Mouse (Mus musculus): Measurements from ENCODE around the gene Nrxn1. TPM values are rescaled to one million over a fixed set of nuclear protein-coding genes. Genes with fewer than 3 reads are reported as not detected.

Nrxn1 gene
- polyA plus RNA-seq, 1 experiment from 2014 or later = 4.2 TPM

GRCm38 (mm10) chr17:90787121-90787788 is 305.6 kb downstream of the Nrxn1 start:
- H3K9me3 ChIP-seq (ENCODE audit: control insufficient read depth, low read length) = no peaks in the 10 kb centered on the region
- no peak overlapping the region for H3K9ac ChIP-seq (ENCODE audit: low read length)
- no peaks in the 10 kb centered on the region for H3K36me3 ChIP-seq (ENCODE audit: control insufficient read depth, insufficient read depth, low read length)
- no peak overlapping the region for H3K4me3 ChIP-seq (ENCODE audit: low read depth, low read length)
- WGBS = 78% methylated on average over 5 of the region's 5 CpGs
- H3K4me1 ChIP-seq (replicated peaks; ENCODE audit: control insufficient read depth, insufficient read depth, low read length) = no peaks in the 10 kb centered on the region
- no peak overlapping the region for H3K4me2 ChIP-seq (ENCODE audit: low read length)
- DNase-seq (ENCODE audit: low spot score) (no peak), ATAC-seq (replicated peaks; ENCODE audit: low FRiP score, low TSS enrichment, low read depth) (no peak)
- no peaks in the 10 kb centered on the region for H3K27me3 ChIP-seq (replicated peaks; ENCODE audit: control insufficient read depth, insufficient read depth, low read length)
- H3K27ac ChIP-seq (ENCODE audit: low read depth) = no peak overlapping the region

GRCm38 (mm10) chr17:90780481-90780880 is 312.4 kb downstream of the Nrxn1 start:
- H3K9me3 ChIP-seq (ENCODE audit: control insufficient read depth, low read length) = no peaks in the 10 kb centered on the region
- H3K27me3 ChIP-seq (replicated peaks; ENCODE audit: control insufficient read depth, insufficient read depth, low read length) = no peaks in the 10 kb centered on the region
- H3K4me1 ChIP-seq (replicated peaks; ENCODE audit: control insufficient read depth, insufficient read depth, low read length) = no peaks in the 10 kb centered on the region
- no peak overlapping the region for H3K4me3 ChIP-seq (ENCODE audit: low read depth, low read length)
- no peak overlapping the region for H3K27ac ChIP-seq (ENCODE audit: low read depth)
- H3K36me3 ChIP-seq (ENCODE audit: control insufficient read depth, insufficient read depth, low read length) = no peaks in the 10 kb centered on the region
- H3K4me2 ChIP-seq (ENCODE audit: low read length) = no peak overlapping the region
- no peak for ATAC-seq (replicated peaks; ENCODE audit: low FRiP score, low TSS enrichment, low read depth)
- 68% methylated on average over 1 of the region's 1 CpGs for WGBS
- no peak overlapping the region for H3K9ac ChIP-seq (ENCODE audit: low read length)
- no peak for DNase-seq (ENCODE audit: low spot score)

- 76% methylated on average over 3 of the region's 3 CpGs for WGBS
Observed at GRCm38 (mm10) chr17:90775397-90775796, 317.5 kb downstream of the Nrxn1 start.

GRCm38 (mm10) chr17:90773233-90773632 is 319.6 kb downstream of the Nrxn1 start:
- Histone ChIP-seq H3K4me2 (ENCODE audit: low read length) (no peak overlapping the region), H3K4me3 (ENCODE audit: low read depth, low read length) (no peak overlapping the region), H3K27ac (ENCODE audit: low read depth) (no peak overlapping the region), H3K4me1 (replicated peaks; ENCODE audit: control insufficient read depth, insufficient read depth, low read length) (no peaks in the 10 kb centered on the region), H3K27me3 (replicated peaks; ENCODE audit: control insufficient read depth, insufficient read depth, low read length) (no peaks in the 10 kb centered on the region), H3K9ac (ENCODE audit: low read length) (no peak overlapping the region), H3K36me3 (ENCODE audit: control insufficient read depth, insufficient read depth, low read length) (no peaks in the 10 kb centered on the region), H3K9me3 (ENCODE audit: control insufficient read depth, low read length) (no peaks in the 10 kb centered on the region)
- 78% methylated on average over 3 of the region's 3 CpGs for WGBS
- DNase-seq (ENCODE audit: low spot score) (no peak), ATAC-seq (replicated peaks; ENCODE audit: low FRiP score, low TSS enrichment, low read depth) (no peak)

More at GRCm38 (mm10) chr17:90775397-90775796, 317.5 kb downstream of the Nrxn1 start:
- no peak overlapping the region for H3K27ac ChIP-seq (ENCODE audit: low read depth)
- no peak overlapping the region for H3K9ac ChIP-seq (ENCODE audit: low read length)
- H3K4me2 ChIP-seq (ENCODE audit: low read length) = no peak overlapping the region
- no peaks in the 10 kb centered on the region for H3K9me3 ChIP-seq (ENCODE audit: control insufficient read depth, low read length)
- H3K27me3 ChIP-seq (replicated peaks; ENCODE audit: control insufficient read depth, insufficient read depth, low read length) = no peaks in the 10 kb centered on the region
- H3K36me3 ChIP-seq (ENCODE audit: control insufficient read depth, insufficient read depth, low read length) = no peaks in the 10 kb centered on the region
- no peak overlapping the region for H3K4me3 ChIP-seq (ENCODE audit: low read depth, low read length)
- DNase-seq (ENCODE audit: low spot score) (no peak), ATAC-seq (replicated peaks; ENCODE audit: low FRiP score, low TSS enrichment, low read depth) (no peak)
- H3K4me1 ChIP-seq (replicated peaks; ENCODE audit: control insufficient read depth, insufficient read depth, low read length) = no peaks in the 10 kb centered on the region

- WGBS = 4% methylated on average over 1 of the region's 1 CpGs
- ATAC-seq (replicated peaks; ENCODE audit: low FRiP score, low TSS enrichment, low read depth) (no peak), DNase-seq (ENCODE audit: low spot score) (no peak)
- H3K27ac ChIP-seq (ENCODE audit: low read depth) = no peak overlapping the region
- no peaks in the 10 kb centered on the region for H3K36me3 ChIP-seq (ENCODE audit: control insufficient read depth, insufficient read depth, low read length)
- no peaks in the 10 kb centered on the region for H3K4me1 ChIP-seq (replicated peaks; ENCODE audit: control insufficient read depth, insufficient read depth, low read length)
- H3K27me3 ChIP-seq (replicated peaks; ENCODE audit: control insufficient read depth, insufficient read depth, low read length) = no peaks in the 10 kb centered on the region
- no peak overlapping the region for H3K4me3 ChIP-seq (ENCODE audit: low read depth, low read length)
- no peak overlapping the region for H3K4me2 ChIP-seq (ENCODE audit: low read length)
- H3K9ac ChIP-seq (ENCODE audit: low read length) = no peak overlapping the region
- H3K9me3 ChIP-seq (ENCODE audit: control insufficient read depth, low read length) = no peaks in the 10 kb centered on the region
Observed at GRCm38 (mm10) chr17:90768216-90768615, 324.7 kb downstream of the Nrxn1 start.

- no peaks in the 10 kb centered on the region for H3K9me3 ChIP-seq (ENCODE audit: control insufficient read depth, low read length)
- H3K9ac ChIP-seq (ENCODE audit: low read length) = no peak overlapping the region
- 57% methylated on average over 3 of the region's 3 CpGs for WGBS
- H3K27me3 ChIP-seq (replicated peaks; ENCODE audit: control insufficient read depth, insufficient read depth, low read length) = no peaks in the 10 kb centered on the region
- H3K4me2 ChIP-seq (ENCODE audit: low read length) = no peak overlapping the region
- DNase-seq (ENCODE audit: low spot score) = no peak
- H3K36me3 ChIP-seq (ENCODE audit: control insufficient read depth, insufficient read depth, low read length) = no peaks in the 10 kb centered on the region
- no peak overlapping the region for H3K4me3 ChIP-seq (ENCODE audit: low read depth, low read length)
- no peak for ATAC-seq (replicated peaks; ENCODE audit: low FRiP score, low TSS enrichment, low read depth)
- H3K27ac ChIP-seq (ENCODE audit: low read depth) = no peak overlapping the region
- no peaks in the 10 kb centered on the region for H3K4me1 ChIP-seq (replicated peaks; ENCODE audit: control insufficient read depth, insufficient read depth, low read length)
Observed at GRCm38 (mm10) chr17:90727124-90727523, 365.7 kb downstream of the Nrxn1 start.

GRCm38 (mm10) chr17:90704773-90705172 is 388.1 kb downstream of the Nrxn1 start:
- WGBS = 79% methylated on average over 4 of the region's 4 CpGs
- no peak for ATAC-seq (replicated peaks; ENCODE audit: low FRiP score, low TSS enrichment, low read depth)
- Histone ChIP-seq H3K27me3 (replicated peaks; ENCODE audit: control insufficient read depth, insufficient read depth, low read length) (no peaks in the 10 kb centered on the region), H3K9me3 (ENCODE audit: control insufficient read depth, low read length) (no peaks in the 10 kb centered on the region), H3K4me3 (ENCODE audit: low read depth, low read length) (no peak overlapping the region), H3K36me3 (ENCODE audit: control insufficient read depth, insufficient read depth, low read length) (no peaks in the 10 kb centered on the region), H3K27ac (ENCODE audit: low read depth) (no peak overlapping the region), H3K4me1 (replicated peaks; ENCODE audit: control insufficient read depth, insufficient read depth, low read length) (no peaks in the 10 kb centered on the region), H3K4me2 (ENCODE audit: low read length) (no peak overlapping the region), H3K9ac (ENCODE audit: low read length) (no peak overlapping the region)
- no peak for DNase-seq (ENCODE audit: low spot score)

GRCm38 (mm10) chr17:90702626-90703025 is 390.2 kb downstream of the Nrxn1 start:
- no peak overlapping the region for H3K27ac ChIP-seq (ENCODE audit: low read depth)
- DNase-seq (ENCODE audit: low spot score) (no peak), ATAC-seq (replicated peaks; ENCODE audit: low FRiP score, low TSS enrichment, low read depth) (no peak)
- no peaks in the 10 kb centered on the region for H3K4me1 ChIP-seq (replicated peaks; ENCODE audit: control insufficient read depth, insufficient read depth, low read length)
- no peak overlapping the region for H3K4me2 ChIP-seq (ENCODE audit: low read length)
- 76% methylated on average over 1 of the region's 1 CpGs for WGBS
- H3K36me3 ChIP-seq (ENCODE audit: control insufficient read depth, insufficient read depth, low read length) = no peaks in the 10 kb centered on the region
- H3K27me3 ChIP-seq (replicated peaks; ENCODE audit: control insufficient read depth, insufficient read depth, low read length) = no peaks in the 10 kb centered on the region
- H3K9me3 ChIP-seq (ENCODE audit: control insufficient read depth, low read length) = no peaks in the 10 kb centered on the region
- no peak overlapping the region for H3K9ac ChIP-seq (ENCODE audit: low read length)
- H3K4me3 ChIP-seq (ENCODE audit: low read depth, low read length) = no peak overlapping the region

- no peak for ATAC-seq (replicated peaks; ENCODE audit: low FRiP score, low TSS enrichment, low read depth)
- Histone ChIP-seq H3K9ac (ENCODE audit: low read length) (no peak overlapping the region), H3K4me3 (ENCODE audit: low read depth, low read length) (no peak overlapping the region), H3K27me3 (replicated peaks; ENCODE audit: control insufficient read depth, insufficient read depth, low read length) (no peaks in the 10 kb centered on the region), H3K4me1 (replicated peaks; ENCODE audit: control insufficient read depth, insufficient read depth, low read length) (no peaks in the 10 kb centered on the region), H3K4me2 (ENCODE audit: low read length) (no peak overlapping the region), H3K9me3 (ENCODE audit: control insufficient read depth, low read length) (no peaks in the 10 kb centered on the region), H3K27ac (ENCODE audit: low read depth) (no peak overlapping the region), H3K36me3 (ENCODE audit: control insufficient read depth, insufficient read depth, low read length) (no peaks in the 10 kb centered on the region)
- DNase-seq (ENCODE audit: low spot score) = no peak
- 37% methylated on average over 6 of the region's 6 CpGs for WGBS
Observed at GRCm38 (mm10) chr17:90696071-90696800, 396.6 kb downstream of the Nrxn1 start.
